Mouse (Mus musculus) lung, embryonic 16.5 days (tissue): ENCODE results near the gene Cyp8b1. TPM values are rescaled to one million over a fixed set of nuclear protein-coding genes. Genes with fewer than 3 reads are reported as not detected.
A peak's percentile ranks its signal among the peaks of the same experiment; 100 is the strongest.

ENCODE experiments used
- ATAC-seq: fragments of 200-750 bp; cut with Nextera tagmentation; 2 replicates; pipeline ENCODE4 v1.8.0; 2017; ENCODE audit warnings: low read depth, mild to moderate bottlenecking, moderate library complexity
- H3K27ac ChIP-seq: fragments of 300-500 bp; sonication (generic); 2 replicates; pipeline ENCODE4 v1.5.1; 2014; ENCODE audit warnings: mild to moderate bottlenecking, control low read depth, low read length
- H3K27me3 ChIP-seq: fragments of 300-500 bp; sonication (generic); 2 replicates; pipeline ENCODE4 v1.6.1; 2014; ENCODE audit warnings: low read depth, low read length, mixed read lengths; ENCODE audit not compliant: control insufficient read depth, insufficient read depth
- H3K36me3 ChIP-seq: fragments of 300-500 bp; sonication (generic); 2 replicates; pipeline ENCODE4 v1.6.1; 2014; ENCODE audit warnings: low read length; ENCODE audit not compliant: control insufficient read depth, insufficient read depth
- H3K4me1 ChIP-seq: fragments of 300-500 bp; sonication (generic); replicated peaks from 2 replicates; pipeline ENCODE4 v1.6.1; 2014; ENCODE audit warnings: low read length, mixed read lengths; ENCODE audit not compliant: control insufficient read depth, insufficient read depth
- H3K4me2 ChIP-seq: fragments of 300-500 bp; sonication (generic); 2 replicates; pipeline ENCODE4 v1.6.1; 2014; ENCODE audit warnings: low read depth, low read length, control low read depth
- H3K4me3 ChIP-seq: fragments of 300-500 bp; sonication (generic); 2 replicates; pipeline ENCODE4 v1.5.1; 2014; ENCODE audit warnings: mild to moderate bottlenecking, low read length, control low read depth
- H3K9ac ChIP-seq: fragments of 300-500 bp; sonication (generic); 2 replicates; pipeline ENCODE4 v1.6.1; 2014; ENCODE audit warnings: low read length, control low read depth
- H3K9me3 ChIP-seq: fragments of 300-500 bp; sonication (generic); 2 replicates; pipeline ENCODE4 v1.6.1; 2016; ENCODE audit warnings: low read length; ENCODE audit not compliant: control insufficient read depth
- WGBS: fragments of 180-500 bp; shearing (Covaris S2); extraction: QIAGEN DNeasy Blood & Tissue Kit; methylation state at CpG from one replicate; pipeline ENCODE4 v1.1.7; 2014; 5-methylcytosine and 5-hydroxymethylcytosine counted together
- polyA plus RNA-seq: library from polyadenylated mRNA; unstranded; fragments of >200 nt; fragmentation: Nextera tagmentation; extraction: Ambion mirVana; gene quantifications from 2 replicates; pipeline ENCODE4 v1.2.1, GENCODE M21; 2015

Gene Cyp8b1
- polyA plus RNA-seq, 1 experiment from 2014 or later: not detected

DNA sequence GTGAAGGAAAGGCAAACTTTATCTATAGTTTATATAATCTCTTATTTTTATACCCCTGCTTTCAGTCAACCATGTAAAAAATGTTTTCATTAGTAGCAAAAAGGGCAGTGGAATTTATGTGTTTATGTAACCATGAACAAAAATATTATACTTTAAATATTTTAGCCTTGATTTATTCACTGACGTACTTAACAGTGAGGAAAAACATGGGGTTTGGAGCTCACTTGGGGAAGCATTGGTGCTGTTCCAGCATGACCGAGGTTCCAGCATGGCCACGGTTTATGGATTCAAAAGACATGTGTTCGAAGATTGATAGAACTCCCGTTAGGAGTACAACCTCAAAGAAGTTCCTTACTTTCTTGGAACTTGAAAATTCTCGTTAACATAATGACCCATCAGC, 47.9 kb downstream of the Cyp8b1 start:
- 54% methylated on average over 6 of the region's 6 CpGs for WGBS
- no peaks in the 10 kb centered on the region for H3K9me3 ChIP-seq
- no peaks in the 10 kb centered on the region for H3K27me3 ChIP-seq
- H3K4me3 ChIP-seq: no peak overlapping the region
- no peak overlapping the region for H3K4me2 ChIP-seq
- peak overlapping the region; percentile 50 for H3K27ac ChIP-seq
- H3K9ac ChIP-seq: no peak overlapping the region
- peak; percentile 65; the same call in 1 of the 2 replicates for ATAC-seq
- H3K36me3 ChIP-seq: no peaks in the 10 kb centered on the region
- peaks cover 11% of the 10 kb centered on the region for H3K4me1 ChIP-seq

DNA sequence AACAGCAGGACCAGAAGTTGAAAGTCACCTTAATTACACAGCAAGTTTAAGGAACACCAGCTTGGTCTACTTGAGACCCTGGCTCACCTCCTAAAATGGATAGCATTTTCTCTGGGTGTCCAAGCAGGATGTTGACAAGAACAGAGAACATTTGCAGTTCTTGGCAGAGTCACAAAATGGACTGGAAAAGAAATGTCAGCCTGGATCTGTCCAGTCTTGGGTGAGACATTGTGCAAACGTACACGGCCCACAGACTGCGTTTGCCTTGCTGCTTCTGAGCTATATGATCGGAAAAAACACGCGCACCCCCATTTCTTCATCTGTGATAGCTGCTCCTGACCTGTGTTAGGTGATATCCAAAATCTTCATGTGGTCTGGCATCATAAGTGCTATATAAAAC, 48.5 kb downstream of the Cyp8b1 start:
- ATAC-seq: peak; percentile 88
- no peaks in the 10 kb centered on the region for H3K9me3 ChIP-seq
- no peaks in the 10 kb centered on the region for H3K36me3 ChIP-seq
- H3K4me2 ChIP-seq: no peak overlapping the region
- peak overlapping the region; percentile 77 for H3K27ac ChIP-seq
- peaks cover 11% of the 10 kb centered on the region for H3K4me1 ChIP-seq
- no peak overlapping the region for H3K9ac ChIP-seq
- WGBS: 46% methylated on average over 6 of the region's 6 CpGs
- H3K4me3 ChIP-seq: no peak overlapping the region
- no peaks in the 10 kb centered on the region for H3K27me3 ChIP-seq

DNA sequence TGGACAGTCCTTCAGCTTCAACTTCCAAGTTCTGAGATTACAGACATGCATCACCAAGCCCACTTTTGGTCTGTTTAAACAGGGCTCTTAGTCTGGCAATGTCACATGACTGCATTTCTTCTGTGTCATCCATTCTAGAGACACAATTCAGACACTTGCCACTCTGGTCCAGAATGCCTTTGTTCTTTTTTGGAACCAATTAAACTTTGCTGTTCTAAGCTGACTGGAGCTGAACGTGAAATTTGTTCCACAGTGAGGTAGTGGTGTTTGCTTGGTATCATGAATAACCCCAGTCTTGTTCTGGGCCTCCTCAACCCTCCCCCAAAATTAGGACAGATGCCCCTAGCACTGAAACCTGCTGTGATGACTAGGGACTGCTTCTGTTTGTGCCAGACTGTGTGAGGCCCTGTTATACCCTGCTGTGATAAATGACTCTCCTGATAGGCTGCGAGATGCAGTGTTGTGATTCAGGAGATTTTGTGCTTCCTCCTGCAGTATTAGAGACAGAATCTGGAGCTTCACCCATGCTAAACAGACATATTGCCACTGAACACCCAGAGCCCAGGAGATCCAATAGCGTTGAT, 50.6 kb downstream of the Cyp8b1 start:
- peak overlapping the region; percentile 6; the same call in 1 of the 2 replicates for H3K27ac ChIP-seq
- ATAC-seq: no peak
- 28% methylated on average over 3 of the region's 3 CpGs for WGBS

DNA sequence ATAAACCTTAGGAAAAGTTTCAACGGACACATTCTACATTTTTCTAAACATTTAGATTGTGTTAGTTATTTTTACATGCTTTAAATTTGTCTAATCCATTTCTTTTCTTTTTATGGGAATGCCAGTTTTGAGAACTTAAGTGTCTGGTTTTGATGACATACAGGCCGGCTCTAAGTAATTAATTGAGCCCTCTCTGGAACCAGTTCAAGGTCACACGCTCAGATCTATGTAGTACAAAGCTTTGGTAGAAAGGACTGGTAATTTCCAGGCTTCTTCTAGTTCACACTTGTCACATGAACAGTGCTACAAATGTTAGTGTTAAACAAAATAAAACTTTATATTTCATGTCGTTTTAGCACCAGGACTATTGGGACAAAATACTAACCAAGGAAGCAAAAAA, 51.3 kb downstream of the Cyp8b1 start:
- H3K27ac ChIP-seq: no peak overlapping the region

More for the DNA sequence above, 50.6 kb downstream of the Cyp8b1 start:
- H3K9me3 ChIP-seq: no peaks in the 10 kb centered on the region
- H3K36me3 ChIP-seq: no peaks in the 10 kb centered on the region
- no peak overlapping the region for H3K4me3 ChIP-seq
- H3K4me1 ChIP-seq: peaks cover 11% of the 10 kb centered on the region
- no peak overlapping the region; the same call in 1 of the 2 replicates for H3K9ac ChIP-seq
- H3K27me3 ChIP-seq: no peaks in the 10 kb centered on the region
- no peak overlapping the region for H3K4me2 ChIP-seq

More for the DNA sequence above, 51.3 kb downstream of the Cyp8b1 start:
- Histone ChIP-seq H3K9me3 (no peaks in the 10 kb centered on the region), H3K4me3 (no peak overlapping the region), H3K4me2 (no peak overlapping the region), H3K27me3 (no peaks in the 10 kb centered on the region), H3K9ac (no peak overlapping the region), H3K36me3 (no peaks in the 10 kb centered on the region), H3K4me1 (peaks cover 11% of the 10 kb centered on the region)
- no peak for ATAC-seq
- WGBS: 40% methylated on average over 4 of the region's 4 CpGs

Other genes starting within 250 kb of the Cyp8b1 start
- 9.2 and 10.0 TPM in 2 replicates for gene Sec22c, start 210.8 kb downstream of the Cyp8b1 start, polyA plus RNA-seq
- gene Ss18l2, start 206.0 kb downstream of the Cyp8b1 start, polyA plus RNA-seq: 94.0 and 104 TPM in 2 replicates
- 61.9 and 69.5 TPM in 2 replicates for gene Nktr, start 197.1 kb downstream of the Cyp8b1 start, polyA plus RNA-seq
- gene Zfp651, start 157.0 kb downstream of the Cyp8b1 start, polyA plus RNA-seq: 7.3 and 7.4 TPM in 2 replicates
- 0.57 and 2.2 TPM in 2 replicates for gene Klhl40, start 138.7 kb downstream of the Cyp8b1 start, polyA plus RNA-seq
- gene Hhatl, start 123.8 kb downstream of the Cyp8b1 start, polyA plus RNA-seq: 1.4 and 2.4 TPM in 2 replicates
- 2.0 and 2.4 TPM in 2 replicates for gene Ccdc13, start 76.8 kb downstream of the Cyp8b1 start, polyA plus RNA-seq
- gene Higd1a, start 57.9 kb downstream of the Cyp8b1 start, polyA plus RNA-seq: 152 and 166 TPM in 2 replicates
- gene Ackr2, start 17.9 kb downstream of the Cyp8b1 start, polyA plus RNA-seq: 1.6 and 2.9 TPM in 2 replicates
- gene Fam198a, start 34.7 kb upstream of the Cyp8b1 start, polyA plus RNA-seq: 2.4 and 2.7 TPM in 2 replicates
- gene Pomgnt2, start 80.8 kb upstream of the Cyp8b1 start, polyA plus RNA-seq: 11.5 and 12.1 TPM in 2 replicates
- 93.3 and 96.3 TPM in 2 replicates for gene Snrk, start 201.0 kb upstream of the Cyp8b1 start, polyA plus RNA-seq